Mouse (Mus musculus) embryo, embryonic 11 days (tissue): ENCODE results near the gene Gm13306.
"Not testable (repeated sequence)": the region's sequence is repeated elsewhere in the genome, so short reads cannot be mapped to it uniquely, and the experiment has no call there.

ENCODE experiments used
- DNase-seq: peaks from one replicate; pipeline ENCODE4 v3.0.0-alpha.2; 2015

Gene Gm13306

DNA sequence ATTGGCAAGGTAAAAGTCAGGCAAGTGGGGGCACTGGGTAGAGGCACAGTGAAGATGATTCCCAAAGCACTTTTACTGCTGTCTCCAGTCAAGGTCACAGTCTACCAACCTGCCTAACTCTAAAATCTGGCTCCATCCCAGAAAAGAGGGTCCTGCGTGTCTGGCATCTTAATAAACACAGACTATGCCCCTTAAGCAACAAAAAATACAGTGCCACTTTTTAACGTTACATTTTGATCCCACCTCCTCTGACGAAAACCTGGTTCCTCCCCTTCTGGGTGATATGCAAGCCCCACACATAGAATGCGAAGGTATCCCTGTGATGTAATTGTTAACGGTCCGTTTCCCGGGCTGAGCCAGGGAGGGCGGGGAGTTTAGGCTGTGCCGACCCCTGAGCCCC, at the start of gene Gm13306:
Gene Gm13306 (plus strand): TSS at position 301 of the 400 bp plus-strand sequence.
- not testable (repeated sequence) for DNase-seq

GRCm38 (mm10) chr4:42114517-42114916, 38.7 kb upstream of the Gm13306 start, which contains the start of gene Gm13304:
Gene Gm13304, plus strand, starts transcription at chr4:42114817.
- DNase-seq: not testable (repeated sequence)

DNA sequence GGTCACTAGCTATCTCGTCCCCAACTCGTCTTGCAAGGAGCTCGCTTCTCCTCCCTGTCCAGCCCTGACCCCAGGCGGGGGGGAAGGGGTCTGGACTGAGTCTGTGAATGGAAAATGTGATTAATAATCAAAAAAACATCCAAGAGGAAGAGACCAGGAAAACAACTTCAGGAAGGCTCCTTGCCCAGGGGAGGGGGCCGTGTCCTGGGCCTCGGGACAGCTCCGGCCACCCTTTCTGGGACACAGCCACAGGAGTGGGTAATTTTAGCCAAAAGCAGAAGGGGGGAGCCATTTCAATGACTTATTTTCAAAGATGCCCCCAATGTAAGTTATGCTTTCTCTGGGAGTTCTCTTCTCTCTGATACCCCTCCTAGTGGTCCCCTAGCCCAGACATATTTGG, 15.3 kb downstream of the Gm13306 start, which contains the start of gene Gm13305:
Gene Gm13305 (minus strand): TSS at position 101 of the 400 bp plus-strand sequence.
- not testable (repeated sequence) for DNase-seq

- DNase-seq: not testable (repeated sequence)
Measured at GRCm38 (mm10) chr4:42178243-42178642, 25.0 kb downstream of the Gm13306 start.

DNA sequence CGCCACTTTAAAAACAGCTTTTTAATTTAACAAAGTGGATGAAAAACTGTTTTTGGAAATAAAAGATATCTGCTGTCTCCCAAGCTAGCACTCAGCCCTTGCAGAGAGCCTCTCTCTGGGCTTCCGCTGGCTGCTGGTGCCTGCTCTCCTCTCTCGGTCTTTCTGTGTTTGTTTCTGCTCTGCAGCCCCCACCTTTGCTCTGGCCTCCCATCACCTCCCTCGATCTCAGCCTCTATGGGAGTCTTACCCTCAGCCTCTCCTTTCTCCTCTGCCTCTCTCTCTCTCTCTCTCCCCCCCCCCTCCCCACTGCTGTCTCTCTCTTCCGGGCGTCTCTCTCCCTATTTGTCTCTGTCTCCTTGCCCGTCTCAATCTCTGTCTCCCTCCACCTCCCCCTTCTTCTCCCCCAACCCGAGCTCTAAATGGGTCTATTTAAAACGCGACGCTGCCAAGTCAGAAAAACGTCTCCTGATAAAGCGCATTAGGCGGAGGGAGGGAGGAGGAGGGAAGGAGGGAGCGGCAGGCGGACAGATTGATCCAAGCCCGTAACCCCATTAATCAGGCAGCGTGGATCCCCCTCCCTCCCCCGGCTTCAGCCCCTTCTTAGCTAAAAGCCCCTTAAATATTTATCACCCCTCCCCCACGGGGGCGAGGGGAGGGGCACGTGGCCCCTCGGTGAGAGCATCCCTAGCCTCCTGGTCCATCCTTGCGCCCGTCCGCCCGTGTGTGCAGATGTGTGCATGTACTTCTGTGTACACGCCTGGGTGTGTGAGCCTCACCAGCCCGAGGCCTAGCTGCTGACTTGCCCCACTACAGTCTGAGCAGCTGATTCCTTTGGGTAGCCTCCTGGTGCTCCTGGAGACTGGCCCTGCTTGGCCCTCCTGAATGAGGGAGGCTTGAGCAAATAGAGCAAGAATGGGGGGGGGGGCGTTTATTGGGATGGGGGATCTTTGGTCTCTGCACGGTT, 30.3 kb downstream of the Gm13306 start:
- DNase-seq: not testable (repeated sequence)

DNA sequence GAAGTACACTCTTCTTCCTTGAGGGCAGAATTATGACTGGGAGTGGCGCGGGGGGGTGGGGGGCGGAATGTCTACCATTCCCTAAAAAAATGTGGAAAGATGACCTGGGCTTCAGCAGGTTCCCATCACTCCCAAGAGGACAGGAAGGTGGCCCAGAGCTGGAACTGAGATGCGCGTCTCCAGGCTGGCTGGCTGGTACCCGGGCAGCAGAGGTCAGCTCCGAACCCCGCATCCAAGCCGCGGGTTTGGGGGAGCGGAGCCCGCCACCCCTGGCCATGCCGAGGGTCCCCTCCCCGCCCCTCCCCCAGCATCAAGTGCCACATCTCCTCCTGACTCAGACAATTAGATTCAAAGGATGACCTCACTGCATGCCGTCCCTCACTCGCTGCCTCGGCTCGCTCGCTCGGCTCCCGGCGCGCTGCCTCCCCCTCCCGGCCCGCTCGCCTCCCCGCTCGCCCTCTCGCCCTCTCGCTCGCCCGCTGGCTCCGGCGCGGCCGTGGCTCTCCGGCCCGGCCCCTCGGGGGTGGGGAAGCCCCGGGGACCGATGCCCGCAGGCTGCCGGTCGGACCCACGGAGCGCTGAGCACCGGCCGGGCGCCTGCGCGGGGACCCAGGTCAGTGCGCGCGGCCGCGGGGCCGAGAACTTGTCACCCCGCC, 31.2 kb downstream of the Gm13306 start:
- DNase-seq: not testable (repeated sequence)

DNA sequence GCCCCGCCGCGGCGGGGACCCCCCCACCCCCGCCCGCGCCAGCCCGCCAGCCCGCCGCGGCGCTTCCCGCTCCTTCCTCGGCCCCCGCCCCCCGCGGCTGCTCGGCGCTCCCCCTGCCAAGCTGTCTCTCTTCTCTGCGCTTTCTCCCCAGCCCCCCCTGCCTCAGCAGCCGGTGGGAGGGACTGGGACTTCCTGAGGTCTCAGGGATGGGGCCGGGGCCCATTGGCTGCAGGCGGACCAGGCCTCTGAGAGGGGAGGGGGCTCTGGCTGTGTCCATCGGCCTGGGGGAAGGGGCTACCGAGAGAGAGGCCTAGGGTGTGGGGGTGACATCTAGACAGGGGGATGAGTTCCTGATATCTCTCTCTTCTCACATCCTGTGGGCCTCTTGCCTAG, 31.7 kb downstream of the Gm13306 start:
- not testable (repeated sequence) for DNase-seq
